23 mouse cellular contexts compared by ENCODE assay signal in the genomic region with DNA sequence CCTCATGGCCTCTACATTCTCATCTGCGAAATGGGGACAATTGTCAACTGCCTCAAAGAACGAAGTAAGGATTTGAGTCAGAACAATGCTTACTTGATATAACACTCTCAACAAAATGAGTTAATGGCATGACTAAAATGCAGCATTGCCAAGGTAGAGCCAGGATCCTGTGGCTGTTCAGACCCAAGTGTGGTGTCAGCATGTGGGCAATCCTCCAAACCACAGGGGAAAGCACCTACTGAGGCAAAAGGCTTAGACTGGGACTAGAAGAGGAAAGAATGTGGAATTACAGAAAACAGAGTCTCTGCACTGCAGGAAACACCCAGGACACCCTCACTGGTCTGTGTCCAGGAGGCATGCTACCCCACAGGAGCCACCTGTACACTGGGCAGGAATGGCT.
"Had no signal": no experiment of that assay in that cellular context is flagged by ENCODE, and none has a peak within 500 bp of the region (broad histone marks: within the 10 kb centered on the region; RNA-seq: fewer than 3 reads in every experiment).

No protein-coding gene starts in this region.

- H3K27me3 ChIP-seq: heart, embryonic 13.5 days; heart, embryonic 15.5 days; hindbrain, embryonic 12.5 days; intestine, embryonic 15.5 days; limb, embryonic 12.5 days; liver, embryonic 13.5 days; liver, embryonic 15.5 days had no signal

- ATAC-seq: hindbrain, embryonic 16.5 days; inflammation-experienced regulatory T-cells, adult 6 months; intestine, embryonic 15.5 days; intestine, postnatal 0 days; liver, postnatal 0 days had no signal

- DNase-seq: gastrocnemius, postnatal 14 days; gastrocnemius, postnatal 36 days; heart, adult 11 months; heart, adult 2 months; heart, postnatal 14 days; heart, postnatal 4 days; kidney, adult 18-20 months; kidney, adult 8-10 months; kidney, postnatal 10 days; kidney, postnatal 25 days; kidney, postnatal 4 days; liver; liver, embryonic 13.5 days; liver, postnatal 0 days had no signal
